ENCODE assay signal across 20 mouse cellular contexts in the genomic region with DNA sequence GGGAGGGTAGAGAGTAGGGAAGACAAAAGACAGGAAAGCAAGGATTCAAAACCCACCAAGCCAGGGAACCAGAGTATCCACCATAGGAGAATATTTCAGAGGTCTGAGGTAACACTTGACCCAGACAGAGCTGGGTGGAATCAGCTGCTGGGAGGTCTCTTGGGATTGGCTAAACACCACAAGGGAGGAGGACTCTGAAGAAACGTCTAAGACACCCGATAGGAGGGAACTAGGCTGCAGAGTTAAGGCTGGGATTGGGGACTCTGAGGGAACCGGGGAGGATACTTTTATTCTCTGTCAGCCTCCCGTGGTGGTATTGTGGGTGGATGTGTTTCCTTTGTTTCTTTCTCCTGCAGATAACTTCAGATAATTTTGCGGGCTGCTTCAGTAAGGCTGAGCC. TPM values are rescaled to one million over a fixed set of nuclear protein-coding genes. Genes with fewer than 3 reads are reported as not detected.
"Had no signal": no experiment of that assay in that cellular context is flagged by ENCODE, and none has a peak within 500 bp of the region (broad histone marks: within the 10 kb centered on the region; RNA-seq: fewer than 3 reads in every experiment).

No protein-coding gene starts in this region.

- H3K4me3 ChIP-seq: kidney, embryonic 15.5 days; limb, embryonic 12.5 days; limb, embryonic 15.5 days; stomach, embryonic 15.5 days had no signal

- ATAC-seq: liver, postnatal 0 days; lung, postnatal 0 days had no signal

- H3K27me3 ChIP-seq: kidney, embryonic 15.5 days; limb, embryonic 12.5 days; limb, embryonic 15.5 days; stomach, embryonic 15.5 days had no signal

- H3K9me3 ChIP-seq: kidney, embryonic 15.5 days; limb, embryonic 12.5 days; limb, embryonic 15.5 days; stomach, embryonic 15.5 days had no signal

- H3K36me3 ChIP-seq: kidney, embryonic 15.5 days; limb, embryonic 12.5 days; limb, embryonic 15.5 days; stomach, embryonic 15.5 days had no signal

- H3K27ac ChIP-seq: kidney, embryonic 15.5 days; limb, embryonic 12.5 days; limb, embryonic 15.5 days; liver, embryonic 14.5 days; macrophage; stomach, embryonic 15.5 days had no signal

- H3K4me1 ChIP-seq: stomach, embryonic 15.5 days had no signal

- H3K9ac ChIP-seq: kidney, embryonic 15.5 days; limb, embryonic 12.5 days; limb, embryonic 15.5 days; liver, embryonic 14.5 days; liver, postnatal 0 days; lung, embryonic 14.5 days; stomach, embryonic 15.5 days had no signal

- DNase-seq: kidney, adult 8-10 months; kidney, postnatal 10 days; kidney, postnatal 36 days; layer of hippocampus, postnatal 36 days; left cerebral cortex, postnatal 4 days; liver, postnatal 0 days; lung, embryonic 14.5 days; midbrain, embryonic 14.5 days; right cerebral cortex, adult 18-20 months; right cerebral cortex, postnatal 25 days; spleen, adult 18-20 months; thymus, postnatal 25 days had no signal

- H3K4me2 ChIP-seq: kidney, embryonic 15.5 days; limb, embryonic 12.5 days; limb, embryonic 15.5 days; liver, embryonic 11.5 days; lung, embryonic 14.5 days; stomach, embryonic 15.5 days had no signal

RNA-seq across cellular contexts. Expression of gene Fzd10, which starts 31.7 kb away (rescaled TPM):
- polyA plus RNA-seq: liver, postnatal 0 days; macrophage had no signal
